Mouse (Mus musculus): ENCODE data around the gene Usp54. TPM values are rescaled to one million over a fixed set of nuclear protein-coding genes. Genes with fewer than 3 reads are reported as not detected.

Usp54 gene
- 8.5 and 9.4 TPM in 2 replicates for polyA plus RNA-seq (2015; fragmentation: Nextera tagmentation; extraction: Ambion mirVana)

DNA sequence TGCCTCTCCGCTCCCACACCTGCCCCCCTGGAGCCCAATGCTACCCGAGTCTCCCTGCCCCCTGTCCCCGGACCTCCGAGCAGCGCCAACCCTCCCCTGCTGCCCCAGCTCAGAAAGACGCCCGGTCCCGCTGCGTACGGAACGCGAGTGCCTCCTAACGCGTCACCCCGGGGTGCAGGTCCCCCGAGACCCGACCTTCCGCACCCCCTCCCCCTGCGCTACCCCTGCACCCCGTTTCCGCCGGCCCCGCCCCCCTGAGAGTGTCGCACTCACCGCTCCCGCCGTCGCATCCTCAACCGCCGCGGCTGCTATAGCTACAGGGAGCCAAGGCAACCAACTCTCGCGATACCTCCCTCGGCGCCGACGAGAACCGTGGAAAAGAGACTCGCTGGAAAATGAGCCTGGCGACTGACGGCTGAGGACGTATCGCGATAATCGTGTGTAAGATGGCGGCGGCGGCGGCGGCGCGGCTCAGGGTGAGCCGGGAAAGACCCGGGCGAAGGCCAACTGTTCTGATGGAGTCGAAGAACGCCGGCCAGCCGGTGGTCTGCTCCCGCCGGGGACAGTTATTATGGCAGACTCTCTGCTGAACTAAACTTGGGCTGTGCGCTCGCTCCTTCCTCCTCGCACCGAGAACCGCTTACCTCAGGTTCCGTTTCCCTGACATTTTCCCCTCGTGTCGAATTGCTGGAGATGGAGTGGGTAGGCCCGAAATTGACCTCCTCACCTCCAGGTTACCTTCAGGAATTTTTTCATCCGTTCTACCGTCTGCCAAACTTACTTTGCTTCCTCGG, at the start of gene Usp54:
Usp54 (minus strand) TSS at position 420 of the 794 bp plus-strand sequence.
- Histone ChIP-seq H3K4me1 (peaks cover 7% of the 10 kb centered on the region), H3K27ac (peak within 1 kb of the TSS; percentile 96), H3K4me3 (peak within 1 kb of the TSS; percentile 80), H3K9ac (peak within 1 kb of the TSS; percentile 93), H3K36me3 (no peaks in the 10 kb centered on the region), H3K4me2 (peak within 1 kb of the TSS; percentile 88), H3K9me3 (no peaks in the 10 kb centered on the region), H3K27me3 (no peaks in the 10 kb centered on the region)
- peak; percentile 91 for ATAC-seq (ENCODE audit: insufficient number of reproducible peaks, insufficient read depth, low FRiP score, low TSS enrichment, low read depth)
- WGBS: under 1% methylated on average over 73 of the region's 73 CpGs

DNA sequence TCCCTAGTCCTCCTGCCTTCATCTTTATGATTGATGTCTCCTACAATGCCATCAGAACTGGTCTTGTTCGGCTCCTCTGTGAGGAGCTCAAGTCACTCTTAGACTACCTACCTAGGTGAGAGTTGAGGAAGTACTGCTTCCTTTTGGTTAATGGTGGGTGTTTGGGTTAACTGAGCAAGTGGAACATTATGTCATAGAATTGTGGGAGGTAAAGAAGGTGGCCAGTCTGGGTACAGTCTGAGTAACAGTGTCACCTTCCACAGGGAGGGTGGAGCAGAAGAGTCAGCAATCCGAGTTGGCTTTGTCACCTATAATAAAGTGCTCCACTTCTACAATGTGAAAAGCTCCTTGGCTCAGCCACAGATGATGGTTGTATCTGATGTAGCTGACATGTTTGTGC, 48.1 kb upstream of the Usp54 start:
- H3K27ac ChIP-seq: no peak overlapping the region
- no peak for ATAC-seq (ENCODE audit: insufficient number of reproducible peaks, insufficient read depth, low FRiP score, low TSS enrichment, low read depth)
- H3K4me3 ChIP-seq: no peak overlapping the region
- 93% methylated on average over 2 of the region's 2 CpGs for WGBS
- no peaks in the 10 kb centered on the region for H3K9me3 ChIP-seq
- H3K9ac ChIP-seq: no peak overlapping the region
- no peaks in the 10 kb centered on the region for H3K4me1 ChIP-seq
- H3K27me3 ChIP-seq: no peaks in the 10 kb centered on the region
- no peak overlapping the region for H3K4me2 ChIP-seq
- peaks cover 98% of the 10 kb centered on the region for H3K36me3 ChIP-seq

DNA sequence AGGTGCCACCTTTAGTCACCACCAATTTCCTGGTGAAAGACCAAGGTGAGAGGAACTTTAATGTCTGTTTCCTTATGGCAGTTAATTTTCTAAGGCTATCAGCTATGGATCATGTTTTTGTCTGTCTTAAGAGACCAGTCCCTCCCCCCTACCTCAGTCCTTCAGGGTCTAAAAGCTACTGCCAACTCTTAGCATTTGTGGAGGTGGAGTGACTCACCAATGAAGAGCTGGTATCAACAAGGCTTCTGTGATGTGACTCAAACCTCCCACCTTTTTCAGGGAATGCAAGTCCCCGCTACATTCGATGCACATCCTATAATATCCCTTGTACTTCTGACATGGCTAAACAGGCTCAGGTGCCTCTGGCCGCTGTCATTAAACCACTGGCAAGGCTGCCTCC, 45.7 kb upstream of the Usp54 start:
- Histone ChIP-seq H3K36me3 (peaks cover 98% of the 10 kb centered on the region), H3K9ac (no peak overlapping the region), H3K4me2 (no peak overlapping the region), H3K9me3 (no peaks in the 10 kb centered on the region), H3K27me3 (no peaks in the 10 kb centered on the region), H3K4me1 (no peaks in the 10 kb centered on the region), H3K4me3 (no peak overlapping the region), H3K27ac (no peak overlapping the region)
- WGBS: 93% methylated on average over 3 of the region's 3 CpGs
- no peak for ATAC-seq (ENCODE audit: insufficient number of reproducible peaks, insufficient read depth, low FRiP score, low TSS enrichment, low read depth)

DNA sequence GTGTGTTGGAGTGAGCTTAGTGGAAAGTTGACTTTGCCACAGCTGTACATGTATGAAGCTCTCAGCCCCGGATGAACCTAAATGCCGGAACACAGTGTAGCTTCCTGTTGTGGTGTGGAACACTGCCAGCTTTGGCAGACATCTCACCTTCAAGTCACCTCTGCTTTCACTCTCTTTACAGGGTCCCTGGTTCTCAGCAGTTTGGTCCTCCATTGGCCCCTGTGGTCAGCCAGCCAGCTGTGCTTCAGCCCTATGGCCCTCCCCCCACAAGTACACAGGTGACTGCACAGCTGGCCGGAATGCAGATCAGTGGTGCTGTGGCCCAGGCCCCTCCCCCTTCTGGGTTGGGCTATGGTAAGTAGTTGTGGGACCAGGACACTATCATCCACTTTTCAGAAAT, 41.6 kb upstream of the Usp54 start:
- Histone ChIP-seq H3K36me3 (peaks cover 100% of the 10 kb centered on the region), H3K9me3 (no peaks in the 10 kb centered on the region), H3K4me3 (no peak overlapping the region), H3K4me1 (no peaks in the 10 kb centered on the region), H3K9ac (no peak overlapping the region), H3K27me3 (no peaks in the 10 kb centered on the region), H3K27ac (no peak overlapping the region), H3K4me2 (no peak overlapping the region)
- no peak for ATAC-seq (ENCODE audit: insufficient number of reproducible peaks, insufficient read depth, low FRiP score, low TSS enrichment, low read depth)
- 73% methylated on average over 3 of the region's 3 CpGs for WGBS

DNA sequence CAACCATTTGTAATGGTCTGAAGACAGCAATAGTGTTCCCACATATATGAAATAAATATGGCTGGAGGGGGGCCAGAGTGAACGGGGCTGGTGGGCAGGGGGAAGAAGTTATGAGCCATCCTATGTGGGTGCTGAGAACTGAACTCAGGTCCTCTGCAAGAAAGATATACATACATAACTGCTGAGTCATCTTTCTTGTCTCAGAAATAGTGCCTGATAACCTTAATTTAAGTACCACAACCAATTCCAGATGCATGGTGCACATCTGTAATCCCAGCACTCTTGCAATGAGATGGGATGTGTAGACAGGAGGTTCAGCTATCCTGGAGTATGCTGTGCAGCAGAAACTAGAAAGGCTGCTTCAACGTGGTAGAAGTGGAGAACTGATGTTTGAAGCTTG, 40.9 kb upstream of the Usp54 start:
- no peaks in the 10 kb centered on the region for H3K9me3 ChIP-seq

DNA sequence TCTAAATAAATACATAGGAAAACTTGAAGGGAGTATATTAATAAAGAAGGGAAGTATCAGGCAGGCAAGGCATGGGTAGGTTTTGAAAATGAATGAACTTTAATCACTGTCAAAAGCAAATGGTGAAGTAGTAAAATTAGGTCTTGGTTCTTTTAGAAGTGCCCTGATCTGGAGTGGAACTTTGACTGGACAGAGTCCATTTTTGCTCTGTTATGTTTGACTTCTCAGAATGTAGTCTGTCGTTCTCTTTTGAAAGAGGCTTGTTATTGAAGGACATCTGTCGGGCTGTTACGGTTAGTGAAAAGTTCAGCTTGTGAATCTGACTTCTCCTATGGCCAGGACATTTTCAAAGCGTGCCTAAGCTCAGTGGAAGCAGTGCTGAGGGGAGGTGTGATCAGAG, 37.0 kb upstream of the Usp54 start:
- H3K4me1 ChIP-seq: peaks cover 12% of the 10 kb centered on the region
- H3K27ac ChIP-seq: no peak overlapping the region
- H3K4me2 ChIP-seq: no peak overlapping the region
- no peaks in the 10 kb centered on the region for H3K27me3 ChIP-seq
- 90% methylated on average over 4 of the region's 4 CpGs for WGBS
- no peak overlapping the region for H3K9ac ChIP-seq
- H3K4me3 ChIP-seq: no peak overlapping the region
- H3K36me3 ChIP-seq: peaks cover 71% of the 10 kb centered on the region
- no peak for ATAC-seq (ENCODE audit: insufficient number of reproducible peaks, insufficient read depth, low FRiP score, low TSS enrichment, low read depth)
- H3K9me3 ChIP-seq: no peaks in the 10 kb centered on the region

More for the DNA sequence above, 40.9 kb upstream of the Usp54 start:
- Histone ChIP-seq H3K4me3 (no peak overlapping the region), H3K9ac (no peak overlapping the region), H3K4me1 (no peaks in the 10 kb centered on the region), H3K36me3 (peaks cover 99% of the 10 kb centered on the region), H3K4me2 (no peak overlapping the region), H3K27me3 (no peaks in the 10 kb centered on the region), H3K27ac (no peak overlapping the region)
- ATAC-seq (ENCODE audit: insufficient number of reproducible peaks, insufficient read depth, low FRiP score, low TSS enrichment, low read depth): no peak
- WGBS: 89% methylated on average over 2 of the region's 2 CpGs

DNA sequence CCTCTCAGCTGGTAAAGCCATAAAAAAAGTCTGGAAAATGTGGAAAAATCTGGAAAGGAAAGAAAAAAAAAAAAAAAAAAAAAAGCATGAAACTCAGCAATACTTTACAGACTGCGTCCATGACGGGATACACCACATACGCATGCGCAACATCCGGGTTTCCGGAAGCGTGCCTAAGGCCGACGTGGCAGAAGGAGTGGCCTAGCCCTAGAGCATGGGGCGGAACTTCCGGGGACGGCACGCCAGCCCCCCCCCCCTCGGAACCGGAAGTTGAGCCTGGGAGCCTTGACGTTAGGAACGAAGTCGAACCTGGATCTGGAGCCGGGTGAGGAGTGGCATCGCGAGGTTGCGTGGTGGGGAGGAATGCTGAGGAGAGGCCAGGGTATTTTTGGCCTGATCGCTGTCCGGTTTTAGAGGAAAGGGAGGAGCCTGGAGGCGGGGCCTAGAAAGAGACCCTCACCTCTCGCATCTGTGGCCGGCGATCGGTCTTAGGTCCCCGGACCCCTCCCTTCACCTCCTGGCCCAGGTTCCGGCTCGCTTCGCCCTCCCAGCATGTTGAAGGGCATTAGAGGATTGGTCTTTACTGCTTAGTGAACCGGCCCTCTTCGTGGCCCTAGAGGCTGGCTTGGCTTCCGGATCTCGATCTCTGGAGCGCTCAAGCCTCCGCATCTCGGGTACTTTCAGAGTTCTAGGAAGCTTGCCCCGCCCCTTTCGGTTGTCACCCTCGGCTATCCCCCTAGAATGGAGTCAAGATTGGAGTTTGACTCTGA, 33.4 kb upstream of the Usp54 start, which contains the start of gene Sec24c:
Sec24c (plus strand) TSS at position 245 of the 770 bp plus-strand sequence.
- Histone ChIP-seq H3K9ac (peak within 1 kb of the TSS; percentile 90), H3K27me3 (peaks cover 14% of the 10 kb centered on the region), H3K4me2 (peak within 1 kb of the TSS; percentile 80), H3K36me3 (peaks cover 35% of the 10 kb centered on the region), H3K4me1 (peaks cover 12% of the 10 kb centered on the region), H3K4me3 (peak within 1 kb of the TSS; percentile 85), H3K9me3 (no peaks in the 10 kb centered on the region), H3K27ac (peak within 1 kb of the TSS; percentile 95)
- ATAC-seq (ENCODE audit: insufficient number of reproducible peaks, insufficient read depth, low FRiP score, low TSS enrichment, low read depth): peak; percentile 93
- WGBS: 0% methylated on average over 43 of the region's 43 CpGs

DNA sequence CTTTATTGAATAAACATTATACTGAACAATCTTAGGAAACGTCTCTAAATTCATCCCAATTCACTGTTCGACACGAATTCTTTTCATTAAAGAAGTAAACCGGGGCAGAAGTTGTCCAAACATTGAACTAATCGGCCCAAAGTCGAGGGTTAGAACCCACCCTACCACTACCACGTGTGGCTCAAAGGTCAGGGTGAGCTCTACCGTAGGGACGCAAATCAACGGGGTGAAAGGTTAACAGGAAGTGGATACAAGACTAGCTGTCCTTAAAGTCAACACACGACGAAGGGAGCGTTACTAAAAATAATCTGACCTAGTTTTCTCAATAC, 32.8 kb upstream of the Usp54 start:
- Histone ChIP-seq H3K9ac (peak overlapping the region; percentile 61; the same call in 1 of the 2 replicates), H3K27ac (peak overlapping the region; percentile 95), H3K4me1 (peaks cover 12% of the 10 kb centered on the region), H3K27me3 (peaks cover 19% of the 10 kb centered on the region), H3K4me3 (peak overlapping the region; percentile 85), H3K36me3 (peaks cover 29% of the 10 kb centered on the region), H3K9me3 (no peaks in the 10 kb centered on the region), H3K4me2 (peak overlapping the region; percentile 80)
- ATAC-seq (ENCODE audit: insufficient number of reproducible peaks, insufficient read depth, low FRiP score, low TSS enrichment, low read depth): no peak
- 11% methylated on average over 13 of the region's 13 CpGs for WGBS

DNA sequence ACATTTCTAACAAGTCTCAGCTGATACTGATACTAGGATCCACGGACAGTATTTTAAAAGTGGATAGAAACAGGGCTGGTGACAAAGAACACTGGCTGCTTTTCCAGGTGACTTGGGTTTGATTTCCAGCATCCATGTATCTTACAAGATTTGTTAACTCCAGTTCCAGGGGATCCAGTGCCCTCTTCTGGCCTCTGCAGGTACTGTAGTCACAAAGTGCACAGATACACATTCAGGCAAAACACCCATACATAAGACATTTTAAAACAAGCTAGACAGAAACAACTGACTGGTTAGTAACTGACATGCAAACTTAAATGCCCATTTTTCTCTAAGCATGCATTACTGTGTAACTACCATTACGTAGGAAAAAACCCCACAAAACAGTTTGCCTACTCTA, 32.1 kb upstream of the Usp54 start:
- Histone ChIP-seq H3K9me3 (no peaks in the 10 kb centered on the region), H3K36me3 (peaks cover 22% of the 10 kb centered on the region), H3K27me3 (peaks cover 21% of the 10 kb centered on the region), H3K9ac (no peak overlapping the region), H3K4me3 (no peak overlapping the region), H3K4me1 (peaks cover 12% of the 10 kb centered on the region), H3K27ac (no peak overlapping the region; the same call in 1 of the 2 replicates), H3K4me2 (peak overlapping the region; percentile 80)
- 88% methylated on average over 2 of the region's 2 CpGs for WGBS
- no peak for ATAC-seq (ENCODE audit: insufficient number of reproducible peaks, insufficient read depth, low FRiP score, low TSS enrichment, low read depth)

DNA sequence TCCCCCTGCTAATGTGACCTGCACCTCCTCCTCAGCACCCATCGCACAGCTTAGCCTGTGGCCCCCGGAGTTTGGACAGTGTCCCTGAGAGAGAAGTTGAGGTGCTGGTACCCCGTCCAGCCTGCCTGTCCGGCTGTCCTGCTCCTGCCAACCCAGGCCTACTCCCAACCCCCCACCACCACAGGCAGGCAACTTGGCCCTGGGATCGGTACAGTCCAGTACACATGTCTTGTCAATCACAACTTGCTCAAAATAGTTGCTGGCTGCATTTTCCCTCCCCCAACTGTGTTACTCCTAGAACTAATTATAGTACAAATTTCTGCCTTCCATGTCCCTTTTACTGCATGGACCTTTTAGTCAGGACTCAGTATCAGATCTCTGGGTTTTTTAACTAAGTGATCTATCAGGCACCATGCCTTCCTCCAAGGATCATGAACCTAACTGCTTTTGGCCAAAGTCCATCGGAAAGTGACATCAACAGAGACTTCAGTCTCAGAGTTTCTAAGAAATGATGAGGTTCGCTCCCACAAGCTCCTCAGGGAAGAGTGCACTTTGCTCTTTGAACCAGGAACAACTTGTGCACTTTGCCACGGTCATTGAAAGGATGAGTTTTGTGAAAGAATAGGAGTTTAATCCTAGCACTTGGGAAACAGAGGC, 27.4 kb upstream of the Usp54 start, which contains the start of gene Synpo2l:
Synpo2l (minus strand) TSS at position 201 of the 657 bp plus-strand sequence.
- no peaks in the 10 kb centered on the region for H3K36me3 ChIP-seq
- H3K4me1 ChIP-seq: no peaks in the 10 kb centered on the region
- no peak within 1 kb of the TSS for H3K27ac ChIP-seq
- H3K9me3 ChIP-seq: no peaks in the 10 kb centered on the region
- no peak within 1 kb of the TSS for H3K4me3 ChIP-seq
- 80% methylated on average over 8 of the region's 8 CpGs for WGBS
- ATAC-seq (ENCODE audit: insufficient number of reproducible peaks, insufficient read depth, low FRiP score, low TSS enrichment, low read depth): no peak
- H3K4me2 ChIP-seq: no peak within 1 kb of the TSS
- H3K27me3 ChIP-seq: peaks cover 27% of the 10 kb centered on the region
- H3K9ac ChIP-seq: no peak within 1 kb of the TSS

DNA sequence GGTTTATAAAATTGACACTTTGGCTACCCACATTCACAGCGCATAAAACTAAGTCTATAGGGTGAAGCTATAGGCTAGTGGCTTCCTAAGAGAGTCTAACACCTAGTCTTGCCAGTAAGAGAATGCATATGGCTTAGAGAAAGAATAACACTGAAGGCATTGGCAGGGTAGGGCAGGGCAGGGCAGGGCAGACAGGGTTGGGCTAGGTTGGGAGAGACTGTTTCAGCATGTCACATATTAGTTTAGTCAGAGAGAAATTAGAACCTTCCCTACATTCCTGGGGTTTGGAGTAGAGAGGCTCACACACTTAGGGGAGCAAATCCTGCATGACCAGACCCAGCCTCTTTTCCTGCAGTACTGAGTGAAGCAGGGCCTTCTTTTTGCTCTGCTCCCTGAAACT, 26.6 kb upstream of the Usp54 start:
- no peaks in the 10 kb centered on the region for H3K36me3 ChIP-seq
- no peaks in the 10 kb centered on the region for H3K9me3 ChIP-seq
- H3K4me2 ChIP-seq: no peak overlapping the region
- H3K4me3 ChIP-seq: no peak overlapping the region
- no peak for ATAC-seq (ENCODE audit: insufficient number of reproducible peaks, insufficient read depth, low FRiP score, low TSS enrichment, low read depth)
- H3K27me3 ChIP-seq: peaks cover 27% of the 10 kb centered on the region
- 65% methylated on average over 1 of the region's 1 CpGs for WGBS
- H3K27ac ChIP-seq: no peak overlapping the region
- H3K9ac ChIP-seq: no peak overlapping the region
- peaks cover under 1% of the 10 kb centered on the region for H3K4me1 ChIP-seq

All from embryonic facial prominence, embryonic 13.5 days (tissue).